Mouse (Mus musculus): ENCODE data around the gene Limch1. TPM values are rescaled to one million over a fixed set of nuclear protein-coding genes. Genes with fewer than 3 reads are reported as not detected.

Gene Limch1
- total and polyA plus RNA-seq, 3 experiments, result 0.05 TPM; not detected in 2

DNA sequence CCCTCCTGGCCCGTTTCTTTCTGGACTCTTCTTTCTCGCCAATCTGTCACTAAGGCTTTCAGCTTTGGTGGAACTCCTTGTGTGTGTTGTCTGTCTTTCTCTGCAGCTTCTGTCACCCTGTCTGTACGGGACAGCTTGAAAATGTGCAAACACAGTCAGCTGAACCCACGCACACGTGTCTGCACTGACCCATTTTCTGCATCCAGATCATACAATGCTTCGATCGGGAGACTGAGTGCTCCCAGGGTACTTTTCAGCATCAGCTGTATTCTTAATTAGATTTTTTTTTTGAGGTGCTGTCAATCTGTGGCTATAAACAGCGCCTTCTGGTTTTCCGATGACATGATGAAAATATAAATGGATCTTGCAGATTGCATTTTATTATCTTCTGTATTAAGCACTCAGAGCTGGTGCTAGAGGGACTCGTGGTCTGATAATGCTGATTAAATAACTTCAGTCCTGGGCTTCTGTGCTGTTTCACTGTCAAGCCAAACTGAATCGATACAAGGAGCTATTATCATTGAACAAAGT lies 105.2 kb downstream of the Limch1 start:
- Histone ChIP-seq H3K4me3 (replicated peaks in 1 of 3; ENCODE audit: low read depth in 2 of 3, low read length in 2 of 3, poor library complexity in 1 of 3) (no peak overlapping the region), H3K27ac (ENCODE audit: insufficient read depth, low read depth) (no peak overlapping the region), H3K27me3 (replicated peaks) (no peaks in the 10 kb centered on the region), H3K9ac (ENCODE audit: insufficient read depth, low read depth) (no peak overlapping the region), H3K79me2 (replicated peaks; ENCODE audit: control insufficient read depth, extremely low read depth, insufficient read depth, poor library complexity, severe bottlenecking) (no peaks in the 10 kb centered on the region), H3K4me2 (ENCODE audit: insufficient read depth, low read depth, poor library complexity, severe bottlenecking) (no peak overlapping the region), H3K36me3 (replicated peaks in 1 of 2; ENCODE audit: control insufficient read depth in 1 of 2, insufficient read depth in 1 of 2, low read length in 1 of 2) (no peaks in the 10 kb centered on the region), H3K9me3 (replicated peaks; ENCODE audit: low read length) (no peaks in the 10 kb centered on the region), H3K4me1 (ENCODE audit: control insufficient read depth in 1 of 2, insufficient read depth in 2 of 2) (no peaks in the 10 kb centered on the region)
- in situ Hi-C loops (cut with MboI; ENCODE audit: low pct_ligation_motif_present, low pct_unique_long_range_greater_than_20kb, low sequenced_read_pairs) (no loop called here), dilution Hi-C loops (cut with MboI; ENCODE audit: extremely low pct_ligation_motif_present, extremely low pct_unique_long_range_greater_than_20kb, low sequenced_read_pairs) (no loop called here)
- DNase-seq (ENCODE audit: extremely low read depth), result no peak
- TF ChIP-seq POLR2AphosphoS2 (IDR thresholded peaks at IDR 0.05; ENCODE audit: low read depth, low read length) (no peak), CHD2 (IDR thresholded peaks at IDR 0.05; ENCODE audit: low read length) (no peak), MAFK (IDR thresholded peaks at IDR 0.05; ENCODE audit: insufficient replicate concordance, low read length) (no peak)

DNA sequence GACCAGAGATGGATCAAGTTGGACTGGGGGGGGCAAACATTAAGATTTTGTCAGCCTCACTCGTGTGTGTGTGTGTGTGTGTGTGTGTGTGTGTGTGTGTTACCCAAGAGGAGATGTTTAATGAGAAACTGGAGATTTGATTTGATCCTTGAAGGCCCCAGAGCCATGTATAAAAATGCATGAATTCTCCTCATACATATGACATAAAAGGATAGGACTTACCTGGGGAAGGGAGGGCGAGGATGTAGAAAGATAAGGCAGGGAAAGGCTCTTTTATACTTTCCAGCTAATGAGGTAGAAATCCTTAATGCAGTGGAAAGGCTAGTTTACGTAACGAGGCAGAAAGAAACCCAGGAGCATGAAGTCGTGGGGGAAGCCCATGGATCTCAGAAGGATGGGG lies 106.1 kb downstream of the Limch1 start:
- no peak overlapping the region for H3K4me3 ChIP-seq (replicated peaks in 1 of 3; ENCODE audit: low read depth in 2 of 3, low read length in 2 of 3, poor library complexity in 1 of 3)
- H3K36me3 ChIP-seq (replicated peaks in 1 of 2; ENCODE audit: control insufficient read depth in 1 of 2, insufficient read depth in 1 of 2, low read length in 1 of 2), result no peaks in the 10 kb centered on the region
- no peaks in the 10 kb centered on the region for H3K79me2 ChIP-seq (replicated peaks; ENCODE audit: control insufficient read depth, extremely low read depth, insufficient read depth, poor library complexity, severe bottlenecking)
- dilution Hi-C loops (cut with MboI; ENCODE audit: extremely low pct_ligation_motif_present, extremely low pct_unique_long_range_greater_than_20kb, low sequenced_read_pairs), result no loop called here
- in situ Hi-C loops (cut with MboI; ENCODE audit: low pct_ligation_motif_present, low pct_unique_long_range_greater_than_20kb, low sequenced_read_pairs), result no loop called here
- H3K4me1 ChIP-seq (ENCODE audit: control insufficient read depth in 1 of 2, insufficient read depth in 2 of 2), result no peaks in the 10 kb centered on the region
- no peak for DNase-seq (ENCODE audit: extremely low read depth)
- H3K4me2 ChIP-seq (ENCODE audit: insufficient read depth, low read depth, poor library complexity, severe bottlenecking), result no peak overlapping the region
- H3K27me3 ChIP-seq (replicated peaks), result no peaks in the 10 kb centered on the region
- no peaks in the 10 kb centered on the region for H3K9me3 ChIP-seq (replicated peaks; ENCODE audit: low read length)
- TF ChIP-seq KAT2A (IDR thresholded peaks at IDR 0.05; ENCODE audit: insufficient replicate concordance, low read length) (no peak), NELFE (IDR thresholded peaks at IDR 0.05; ENCODE audit: low read depth, low read length) (no peak), ELF1 (IDR thresholded peaks at IDR 0.05; ENCODE audit: low read depth, low read length) (no peak), MAZ (IDR thresholded peaks at IDR 0.05; ENCODE audit: low read depth, low read length) (no peak), TBP (conservative IDR thresholded peaks at IDR 0.05; ENCODE audit: low read depth, low read length) (no peak), BHLHE40 (IDR thresholded peaks at IDR 0.05; ENCODE audit: low read depth, low read length) (no peak), MAX (IDR thresholded peaks at IDR 0.05; ENCODE audit: low read length) (no peak), ZMIZ1 (IDR thresholded peaks at IDR 0.05; ENCODE audit: low read depth, low read length) (no peak), POLR2AphosphoS2 (IDR thresholded peaks at IDR 0.05; ENCODE audit: low read depth, low read length) (no peak), GABPA (IDR thresholded peaks at IDR 0.05; ENCODE audit: insufficient replicate concordance, low read depth, low read length) (no peak), MXI1 (IDR thresholded peaks at IDR 0.05; ENCODE audit: low read depth, low read length) (no peak), CHD1 (IDR thresholded peaks at IDR 0.05; ENCODE audit: low read depth, low read length) (no peak), ZKSCAN1 (IDR thresholded peaks at IDR 0.05; ENCODE audit: borderline replicate concordance, low read depth, low read length) (no peak), ZNF384 (IDR thresholded peaks at IDR 0.05; ENCODE audit: low read depth, low read length) (no peak), CTCF (conservative IDR thresholded peaks at IDR 0.05 in 1 of 2, IDR thresholded peaks at IDR 0.05 in 1 of 2; ENCODE audit: low read depth in 2 of 2, low read length in 2 of 2) (no peak)
- no peak overlapping the region for H3K27ac ChIP-seq (ENCODE audit: insufficient read depth, low read depth)
- H3K9ac ChIP-seq (ENCODE audit: insufficient read depth, low read depth), result no peak overlapping the region
